Mouse (Mus musculus): ENCODE measurements around the gene Trappc1. TPM values are rescaled to one million over a fixed set of nuclear protein-coding genes. Genes with fewer than 3 reads are reported as not detected.

Gene Trappc1
- polyA plus RNA-seq, 1 experiment from 2014 or later, result 174 TPM

- DNase-seq (ENCODE audit: low spot score), result no peak
- Histone ChIP-seq H3K27ac (replicated peaks) (peak overlapping the region; percentile 97), H3K36me3 (peaks cover 46% of the 10 kb centered on the region), H3K27me3 (ENCODE audit: low read depth, poor library complexity, severe bottlenecking) (peaks cover 4% of the 10 kb centered on the region), H3K9me3 (replicated peaks) (no peaks in the 10 kb centered on the region), H3K4me1 (peaks cover 54% of the 10 kb centered on the region), H3K4me3 (peak overlapping the region; percentile 73; the same call in 1 of the 2 replicates)
- WGBS, result 95% methylated on average over 6 of the region's 6 CpGs
These were observed 2.2 kb upstream of the Trappc1 start for GRCm38 (mm10) chr11:69321580-69321979.

GRCm38 (mm10) chr11:69322010-69322409 is 1.8 kb upstream of the Trappc1 start:
- H3K4me1 ChIP-seq, result peaks cover 58% of the 10 kb centered on the region
- H3K36me3 ChIP-seq, result peaks cover 42% of the 10 kb centered on the region
- H3K4me3 ChIP-seq, result peak overlapping the region; percentile 73
- WGBS, result 82% methylated on average over 6 of the region's 6 CpGs
- H3K27me3 ChIP-seq (ENCODE audit: low read depth, poor library complexity, severe bottlenecking), result peaks cover 8% of the 10 kb centered on the region
- H3K27ac ChIP-seq (replicated peaks), result peak overlapping the region; percentile 97
- no peaks in the 10 kb centered on the region for H3K9me3 ChIP-seq (replicated peaks)
- DNase-seq (ENCODE audit: low spot score), result no peak

- Histone ChIP-seq H3K9me3 (replicated peaks) (no peaks in the 10 kb centered on the region), H3K27me3 (ENCODE audit: low read depth, poor library complexity, severe bottlenecking) (peaks cover 17% of the 10 kb centered on the region), H3K36me3 (peaks cover 33% of the 10 kb centered on the region), H3K4me3 (peak overlapping the region; percentile 73), H3K4me1 (peaks cover 67% of the 10 kb centered on the region), H3K27ac (replicated peaks) (peak overlapping the region; percentile 97)
- DNase-seq (ENCODE audit: low spot score), result peak; percentile 19
- 35% methylated on average over 18 of the region's 18 CpGs for WGBS
These were observed 898 bp upstream of the Trappc1 start for GRCm38 (mm10) chr11:69322693-69323471.

GRCm38 (mm10) chr11:69324749-69325148 is 969 bp downstream of the Trappc1 start:
- peaks cover 67% of the 10 kb centered on the region for H3K4me1 ChIP-seq
- no peak for DNase-seq (ENCODE audit: low spot score)
- WGBS, result 83% methylated on average over 6 of the region's 6 CpGs
- peaks cover 14% of the 10 kb centered on the region for H3K36me3 ChIP-seq
- H3K9me3 ChIP-seq (replicated peaks), result no peaks in the 10 kb centered on the region
- H3K27ac ChIP-seq (replicated peaks), result no peak overlapping the region
- H3K4me3 ChIP-seq, result peak overlapping the region; percentile 73
- peaks cover 36% of the 10 kb centered on the region for H3K27me3 ChIP-seq (ENCODE audit: low read depth, poor library complexity, severe bottlenecking)

GRCm38 (mm10) chr11:69325628-69326407 is 2.0 kb downstream of the Trappc1 start, which contains the start of gene Kcnab3:
Gene Kcnab3 (plus strand): TSS chr11:69326258.
- 12% methylated on average over 26 of the region's 26 CpGs for WGBS
- H3K4me3 ChIP-seq, result peak within 1 kb of the TSS; percentile 67
- peaks cover 4% of the 10 kb centered on the region; the same call in 1 of the 2 replicates for H3K36me3 ChIP-seq
- H3K27ac ChIP-seq (replicated peaks), result peak within 1 kb of the TSS; percentile 79
- no peaks in the 10 kb centered on the region for H3K9me3 ChIP-seq (replicated peaks)
- H3K4me1 ChIP-seq, result peaks cover 66% of the 10 kb centered on the region
- H3K27me3 ChIP-seq (ENCODE audit: low read depth, poor library complexity, severe bottlenecking), result peaks cover 46% of the 10 kb centered on the region
- peak; percentile 82 for DNase-seq (ENCODE audit: low spot score)

GRCm38 (mm10) chr11:69326408-69327156 is 2.8 kb downstream of the Trappc1 start:
- Histone ChIP-seq H3K36me3 (no peaks in the 10 kb centered on the region), H3K27me3 (ENCODE audit: low read depth, poor library complexity, severe bottlenecking) (peaks cover 54% of the 10 kb centered on the region), H3K27ac (replicated peaks) (peak overlapping the region; percentile 79), H3K9me3 (replicated peaks) (no peaks in the 10 kb centered on the region), H3K4me1 (peaks cover 67% of the 10 kb centered on the region), H3K4me3 (peak overlapping the region; percentile 67)
- WGBS, result 1% methylated on average over 45 of the region's 45 CpGs
- no peak for DNase-seq (ENCODE audit: low spot score)

- WGBS, result 9% methylated on average over 9 of the region's 9 CpGs
- Histone ChIP-seq H3K27me3 (ENCODE audit: low read depth, poor library complexity, severe bottlenecking) (peaks cover 56% of the 10 kb centered on the region), H3K4me3 (peak overlapping the region; percentile 67), H3K27ac (replicated peaks) (no peak overlapping the region), H3K4me1 (peaks cover 67% of the 10 kb centered on the region), H3K9me3 (replicated peaks) (no peaks in the 10 kb centered on the region), H3K36me3 (no peaks in the 10 kb centered on the region)
- no peak for DNase-seq (ENCODE audit: low spot score)
These were observed 3.3 kb downstream of the Trappc1 start for GRCm38 (mm10) chr11:69327157-69327442.

- DNase-seq (ENCODE audit: low spot score), result no peak
- Histone ChIP-seq H3K9me3 (replicated peaks) (no peaks in the 10 kb centered on the region), H3K27me3 (ENCODE audit: low read depth, poor library complexity, severe bottlenecking) (peaks cover 59% of the 10 kb centered on the region), H3K4me3 (no peak overlapping the region), H3K36me3 (no peaks in the 10 kb centered on the region), H3K4me1 (peaks cover 67% of the 10 kb centered on the region), H3K27ac (replicated peaks) (no peak overlapping the region)
- WGBS, result 47% methylated on average over 6 of the region's 6 CpGs
These were observed 3.9 kb downstream of the Trappc1 start for GRCm38 (mm10) chr11:69327648-69328047.

GRCm38 (mm10) chr11:69328517-69328916 is 4.7 kb downstream of the Trappc1 start:
- Histone ChIP-seq H3K27ac (replicated peaks) (no peak overlapping the region), H3K27me3 (ENCODE audit: low read depth, poor library complexity, severe bottlenecking) (peaks cover 65% of the 10 kb centered on the region), H3K36me3 (no peaks in the 10 kb centered on the region), H3K4me3 (no peak overlapping the region), H3K4me1 (peaks cover 65% of the 10 kb centered on the region), H3K9me3 (replicated peaks) (no peaks in the 10 kb centered on the region)
- no peak for DNase-seq (ENCODE audit: low spot score)
- 95% methylated on average over 6 of the region's 6 CpGs for WGBS

GRCm38 (mm10) chr11:69331152-69331551 is 7.4 kb downstream of the Trappc1 start:
- peaks cover 68% of the 10 kb centered on the region for H3K27me3 ChIP-seq (ENCODE audit: low read depth, poor library complexity, severe bottlenecking)
- 86% methylated on average over 6 of the region's 6 CpGs for WGBS
- no peaks in the 10 kb centered on the region for H3K36me3 ChIP-seq
- H3K27ac ChIP-seq (replicated peaks), result no peak overlapping the region
- peak overlapping the region; percentile 60 for H3K4me3 ChIP-seq
- no peak for DNase-seq (ENCODE audit: low spot score)
- no peaks in the 10 kb centered on the region for H3K9me3 ChIP-seq (replicated peaks)
- peaks cover 46% of the 10 kb centered on the region for H3K4me1 ChIP-seq

- 2% methylated on average over 24 of the region's 24 CpGs for WGBS
- peak overlapping the region; percentile 60 for H3K4me3 ChIP-seq
- peak overlapping the region; percentile 83 for H3K27ac ChIP-seq (replicated peaks)
- peaks cover 38% of the 10 kb centered on the region for H3K4me1 ChIP-seq
- H3K36me3 ChIP-seq, result no peaks in the 10 kb centered on the region
- peaks cover 60% of the 10 kb centered on the region for H3K27me3 ChIP-seq (ENCODE audit: low read depth, poor library complexity, severe bottlenecking)
- H3K9me3 ChIP-seq (replicated peaks), result no peaks in the 10 kb centered on the region
- DNase-seq (ENCODE audit: low spot score), result peak; percentile 79
These were observed 8.2 kb downstream of the Trappc1 start for GRCm38 (mm10) chr11:69331929-69332405.

- Histone ChIP-seq H3K27me3 (ENCODE audit: low read depth, poor library complexity, severe bottlenecking) (peaks cover 56% of the 10 kb centered on the region), H3K4me1 (peaks cover 30% of the 10 kb centered on the region), H3K27ac (replicated peaks) (peak overlapping the region; percentile 83), H3K4me3 (peak overlapping the region; percentile 60), H3K36me3 (no peaks in the 10 kb centered on the region), H3K9me3 (replicated peaks) (no peaks in the 10 kb centered on the region)
- DNase-seq (ENCODE audit: low spot score), result no peak
- 34% methylated on average over 8 of the region's 8 CpGs for WGBS
These were observed 9.0 kb downstream of the Trappc1 start for GRCm38 (mm10) chr11:69332713-69333253.
